ENCODE assay signal across 9 mouse cellular contexts in genomic region chr16:38087231-38087630, GRCm38 (mm10). TPM values are rescaled to one million over a fixed set of nuclear protein-coding genes. Genes with fewer than 3 reads are reported as not detected.
A peak's percentile ranks its signal among the peaks of the same experiment; 100 is the strongest.
DNase-seq lines count a peak whose midpoint lies in the region; ATAC-seq and TF ChIP-seq lines count a peak whose summit lies in the region.
"Had no signal": no experiment of that assay in that cellular context is flagged by ENCODE, and none has a peak within 500 bp of the region (broad histone marks: within the 10 kb centered on the region; RNA-seq: fewer than 3 reads in every experiment).

No protein-coding gene starts in this region.

- peak overlapping the region; percentile 93 for H3K4me3 ChIP-seq in heart, embryonic 10.5 days
- peak overlapping the region; percentile 97 for H3K4me3 ChIP-seq in hindbrain, embryonic 15.5 days
- peak overlapping the region; percentile 95 for H3K4me3 ChIP-seq in midbrain, embryonic 14.5 days (replicated peaks; ENCODE audit: low read depth, low read length)

- intact Hi-C loops in heart, postnatal 25 days (cut with DNase I): loop anchor here (5.0 kb wide), 1 partner anchor 95 kb away; no protein-coding TSS in a partner anchor

- ATAC-seq in hindbrain, embryonic 15.5 days (ENCODE audit: low FRiP score, low read depth): no peak
- no peak for ATAC-seq in midbrain, embryonic 14.5 days (ENCODE audit: low FRiP score, low TSS enrichment)
- ATAC-seq: Patski had no signal

- H3K27ac ChIP-seq in heart, embryonic 10.5 days: peak overlapping the region; percentile 99
- H3K27ac ChIP-seq in hindbrain, embryonic 15.5 days (replicated peaks): peak overlapping the region; percentile 100
- peak overlapping the region; percentile 99 for H3K27ac ChIP-seq in midbrain, embryonic 14.5 days (replicated peaks; ENCODE audit: low read depth, low read length)

- no peaks in the 10 kb centered on the region for H3K36me3 ChIP-seq in heart, embryonic 10.5 days
- no peaks in the 10 kb centered on the region for H3K36me3 ChIP-seq in hindbrain, embryonic 15.5 days
- H3K36me3 ChIP-seq in midbrain, embryonic 14.5 days (ENCODE audit: control insufficient read depth, insufficient read depth, low read length): no peaks in the 10 kb centered on the region

- 53% methylated on average over 10 of the region's 10 CpGs for WGBS in heart, embryonic 10.5 days
- WGBS in hindbrain, embryonic 15.5 days: 15% methylated on average over 10 of the region's 10 CpGs
- 14% methylated on average over 10 of the region's 10 CpGs for WGBS in midbrain, embryonic 14.5 days

- TF ChIP-seq POLR2A in brain, embryonic 14.5 days (IDR thresholded peaks at IDR 0.05; ENCODE audit: borderline replicate concordance, extremely low read depth, insufficient read depth, insufficient read length, poor library complexity, severe bottlenecking): no peak

- H3K4me1 ChIP-seq in heart, embryonic 10.5 days: peaks cover 6% of the 10 kb centered on the region; the same call in 1 of the 2 replicates
- peaks cover 13% of the 10 kb centered on the region for H3K4me1 ChIP-seq in hindbrain, embryonic 15.5 days (replicated peaks)
- H3K4me1 ChIP-seq in midbrain, embryonic 14.5 days (ENCODE audit: control insufficient read depth, insufficient read depth, low read length): peaks cover 5% of the 10 kb centered on the region

- peak overlapping the region; percentile 66 for H3K4me2 ChIP-seq in hindbrain, embryonic 15.5 days
- H3K4me2 ChIP-seq in midbrain, embryonic 14.5 days (ENCODE audit: low read length): peak overlapping the region; percentile 85

- TF ChIP-seq CTCF in brain, embryonic 14.5 days (IDR thresholded peaks at IDR 0.05; ENCODE audit: borderline replicate concordance, extremely low read depth, insufficient read depth, insufficient read length): no peak

- H3K9ac ChIP-seq in hindbrain, embryonic 15.5 days: peak overlapping the region; percentile 95
- peak overlapping the region; percentile 94 for H3K9ac ChIP-seq in midbrain, embryonic 14.5 days (replicated peaks; ENCODE audit: low read length)

- H3K27me3 ChIP-seq in heart, embryonic 10.5 days (ENCODE audit: insufficient read depth, poor library complexity, severe bottlenecking): no peaks in the 10 kb centered on the region
- H3K27me3 ChIP-seq in hindbrain, embryonic 15.5 days: no peaks in the 10 kb centered on the region
- H3K27me3 ChIP-seq in midbrain, embryonic 14.5 days (ENCODE audit: control insufficient read depth, insufficient read depth, low read length): no peaks in the 10 kb centered on the region
- H3K27me3 ChIP-seq: Patski had no signal

- DNase-seq in heart, embryonic 10.5 days (ENCODE audit: low spot score): no peak
- no peak for DNase-seq in heart, postnatal 25 days (ENCODE audit: low spot score)
- peak; percentile 63 for DNase-seq in brain, embryonic 14.5 days (ENCODE audit: low read depth)
- DNase-seq in midbrain, embryonic 14.5 days: peak; percentile 66
- no peak for DNase-seq in natural killer cell, adult 2 months (ENCODE audit: low spot score in 2 of 2)
- DNase-seq in thymus, postnatal 4 days: no peak
- no peak for DNase-seq in urinary bladder, postnatal 36 days (ENCODE audit: low spot score in 2 of 2)

- H3K9me3 ChIP-seq in heart, embryonic 10.5 days: no peaks in the 10 kb centered on the region
- no peaks in the 10 kb centered on the region for H3K9me3 ChIP-seq in hindbrain, embryonic 15.5 days
- H3K9me3 ChIP-seq in midbrain, embryonic 14.5 days (ENCODE audit: control insufficient read depth, low read length): no peaks in the 10 kb centered on the region

RNA-seq across cellular contexts. Expression of gene Gsk3b, which starts 1.6 kb away (rescaled TPM):
- 39.3 and 47.8 TPM in 2 replicates for polyA plus RNA-seq in heart, embryonic 10.5 days (2016; fragmentation: Nextera tagmentation; extraction: Ambion mirVana)
- 10 to 100 TPM; 52.7 to 55.2 TPM for total RNA-seq in heart, postnatal 25 days (2021)
- 38.4 and 72.8 TPM in 2 replicates for polyA plus RNA-seq in brain, embryonic 14.5 days (2012; rRNA removed)
- polyA plus RNA-seq in hindbrain, embryonic 15.5 days (2015; fragmentation: Nextera tagmentation; extraction: Ambion mirVana): 146 and 151 TPM in 2 replicates
- polyA plus RNA-seq in midbrain, embryonic 14.5 days (2014; fragmentation: Nextera tagmentation; extraction: Ambion mirVana): 197 and 216 TPM in 2 replicates

Comparison
In these comparisons a context has a peak if more than half of its experiments do, and no peak if none do; other contexts are left out.
1. DNase-seq: peak in brain, embryonic 14.5 days (single experiment) and midbrain, embryonic 14.5 days (single experiment); none in heart, embryonic 10.5 days (single experiment), heart, postnatal 25 days (single experiment), natural killer cell, adult 2 months (0 of 2), thymus, postnatal 4 days (single experiment) and urinary bladder, postnatal 36 days (0 of 2).
2. Peak in every context shown above with its lines, with median percentiles within 50 percentile points of each other: H3K27ac ChIP-seq and H3K4me3 ChIP-seq.